Mouse (Mus musculus) lung, adult 2 months (tissue): Measurements from ENCODE around the gene Abca14.

Source experiments
- CTCF ChIP-seq: fragments of 200-500 bp; IDR thresholded peaks from 2 replicates; pipeline ENCODE4 v1.5.1; 2011; ENCODE audit warnings: mild to moderate bottlenecking, low read length, control low read depth; ENCODE audit not compliant: insufficient read depth
- POLR2A ChIP-seq: fragments of 200-500 bp; IDR thresholded peaks from 2 replicates; pipeline ENCODE4 v1.6.1; 2011; ENCODE audit warnings: low read depth, mild to moderate bottlenecking, control low read depth, low read length, borderline replicate concordance; ENCODE audit errors: extremely low read depth

DNA sequence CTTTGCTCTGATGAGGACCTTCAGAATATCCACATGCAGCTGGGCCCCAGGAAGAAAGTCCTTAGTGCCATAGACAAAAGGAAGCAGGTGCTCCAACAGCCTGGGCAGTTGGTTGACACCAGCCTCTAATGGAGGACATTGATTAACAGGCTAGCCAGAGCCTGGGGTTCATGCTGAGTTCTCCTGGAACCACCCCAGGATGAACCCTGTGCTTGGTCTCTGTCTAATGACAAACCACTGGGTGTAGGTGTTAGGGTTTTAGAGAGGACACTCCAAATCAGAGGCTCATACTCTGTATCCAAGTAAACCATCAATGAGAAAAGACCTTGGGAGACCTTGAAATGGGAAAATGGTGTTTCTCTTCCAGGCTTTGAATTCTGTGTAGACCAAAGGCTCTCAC lies 20.9 kb upstream of the Abca14 start:
- no peak for TF ChIP-seq CTCF
- no peak for TF ChIP-seq POLR2A
